Mouse (Mus musculus) CH12.LX (cell line): Measurements from ENCODE around the gene Ggt5.

Experiments
- CTCF ChIP-seq, 2 experiments: IDR thresholded peaks in 1 of 2; conservative IDR thresholded peaks in 1 of 2; 2 replicates each; pipeline ENCODE4 v1.5.1; 2011 to 2012; ENCODE audit warnings: low read depth in 2 of 2, low read length in 2 of 2, improper control_type of control experiment in 1 of 2, inconsistent platforms in 1 of 2, mild to moderate bottlenecking in 1 of 2, moderate library complexity in 1 of 2
- ELF1 ChIP-seq: IDR thresholded peaks from 2 replicates; pipeline ENCODE4 v1.6.1; 2014; ENCODE audit warnings: low read depth, mild to moderate bottlenecking, inconsistent platforms, low read length, improper control_type of control experiment
- EP300 ChIP-seq: IDR thresholded peaks from 2 replicates; pipeline ENCODE4 v1.6.1; 2011; ENCODE audit warnings: low read length, improper control_type of control experiment
- JUND ChIP-seq: conservative IDR thresholded peaks from 2 replicates; pipeline ENCODE4 v1.6.1; 2011; ENCODE audit warnings: low read depth, low read length, improper control_type of control experiment
- MAX ChIP-seq: IDR thresholded peaks from 2 replicates; pipeline ENCODE4 v1.6.1; 2011; ENCODE audit warnings: low read length, improper control_type of control experiment
- POLR2A ChIP-seq: IDR thresholded peaks from 2 replicates; pipeline ENCODE4 v1.6.1; 2011; ENCODE audit warnings: low read depth, mild to moderate bottlenecking, improper control_type of control experiment, low read length
- POLR2AphosphoS2 ChIP-seq: IDR thresholded peaks from 2 replicates; pipeline ENCODE4 v1.6.1; 2011; ENCODE audit warnings: low read depth, low read length, improper control_type of control experiment
- RAD21 ChIP-seq: IDR thresholded peaks from 2 replicates; pipeline ENCODE4 v1.6.1; 2011; ENCODE audit warnings: low read depth, mild to moderate bottlenecking, low read length, improper control_type of control experiment, moderate library complexity
- TCF12 ChIP-seq: IDR thresholded peaks from 2 replicates; pipeline ENCODE4 v1.6.1; 2014; ENCODE audit warnings: low read depth, mild to moderate bottlenecking, inconsistent platforms, low read length, improper control_type of control experiment
- USF1 ChIP-seq: IDR thresholded peaks from 2 replicates; pipeline ENCODE4 v1.6.1; 2014; ENCODE audit warnings: low read depth, mild to moderate bottlenecking, inconsistent platforms, low read length, improper control_type of control experiment
- ZNF384 ChIP-seq: IDR thresholded peaks from 2 replicates; pipeline ENCODE4 v1.6.1; 2012; ENCODE audit warnings: low read depth, low read length, improper control_type of control experiment, inconsistent platforms

DNA sequence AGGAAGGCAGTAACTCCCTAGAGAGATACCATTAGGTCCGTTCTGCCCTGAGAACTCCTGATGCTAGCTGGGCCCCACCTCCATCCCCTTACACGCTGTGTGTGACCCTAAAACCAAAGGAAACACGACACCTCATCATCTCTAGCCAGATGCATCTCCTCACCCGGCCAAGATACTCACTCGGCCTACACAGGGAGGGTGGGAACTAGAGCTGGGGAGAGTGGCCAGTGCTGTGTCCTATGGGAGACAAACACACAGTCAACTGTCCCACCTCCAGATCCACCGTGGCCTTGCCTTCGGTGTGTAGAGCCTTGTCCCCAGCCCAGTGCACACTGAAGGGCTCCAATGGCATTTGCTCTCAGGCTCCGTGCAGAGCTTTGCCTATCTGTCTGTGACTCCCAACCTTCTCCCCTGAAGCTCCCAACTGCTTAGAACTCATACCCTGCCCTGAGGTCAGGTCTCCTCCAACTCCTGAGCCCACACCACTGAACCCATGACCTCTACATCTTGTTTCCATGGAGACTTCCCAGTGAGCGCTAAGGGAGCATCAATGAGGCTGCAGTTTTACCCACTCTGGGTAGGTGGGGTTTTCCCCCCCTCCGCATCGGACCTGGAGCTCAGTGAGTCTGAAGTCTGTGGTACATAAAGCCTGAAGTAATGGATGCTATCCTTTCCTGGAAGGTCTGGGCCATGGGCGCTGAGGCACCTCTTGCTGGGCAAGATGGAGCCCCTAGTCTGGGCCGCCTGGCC lies 36.3 kb upstream of the Ggt5 start:
- TF ChIP-seq POLR2A (no peak), CTCF (conservative IDR thresholded peaks at IDR 0.05 in 1 of 2, IDR thresholded peaks at IDR 0.05 in 1 of 2; ENCODE audit: low read depth in 2 of 2, low read length in 2 of 2) (no peak), ELF1 (no peak), ZNF384 (no peak), EP300 (no peak), USF1 (no peak), POLR2AphosphoS2 (no peak), RAD21 (no peak), JUND (no peak), TCF12 (no peak), MAX (no peak)
